Mouse (Mus musculus) neural tube, embryonic 11.5 days (tissue): ENCODE results near the gene Lgals3bp. TPM values are rescaled to one million over a fixed set of nuclear protein-coding genes. Genes with fewer than 3 reads are reported as not detected.

Source experiments
- ATAC-seq: fragments of 200-750 bp; cut with Nextera tagmentation; 2 replicates; pipeline ENCODE4 v1.8.0; 2017; ENCODE audit warnings: moderate number of reproducible peaks, mild to moderate bottlenecking, moderate TSS enrichment, moderate library complexity; ENCODE audit not compliant: insufficient read depth, low FRiP score, low TSS enrichment
- DNase-seq: peaks from one replicate; pipeline ENCODE4 v3.0.0-alpha.2; 2015; ENCODE audit warnings: low spot score
- H3K27ac ChIP-seq: fragments of 300-500 bp; sonication (generic); 2 replicates; pipeline ENCODE4 v1.5.1; 2014; ENCODE audit warnings: low read depth, mild to moderate bottlenecking, low read length
- H3K27me3 ChIP-seq: fragments of 300-500 bp; sonication (generic); 2 replicates; pipeline ENCODE4 v1.6.1; 2014; ENCODE audit warnings: mild to moderate bottlenecking, low read length, mixed read lengths; ENCODE audit not compliant: control insufficient read depth, insufficient read depth
- H3K36me3 ChIP-seq: fragments of 300-500 bp; sonication (generic); 2 replicates; pipeline ENCODE4 v1.6.1; 2014; ENCODE audit warnings: mild to moderate bottlenecking, low read length, moderate library complexity, mixed read lengths; ENCODE audit not compliant: control insufficient read depth, insufficient read depth
- H3K4me1 ChIP-seq: fragments of 300-500 bp; sonication (generic); 2 replicates; pipeline ENCODE4 v1.6.1; 2014; ENCODE audit warnings: low read length, mixed read lengths; ENCODE audit not compliant: control insufficient read depth, insufficient read depth
- H3K4me2 ChIP-seq: fragments of 300-500 bp; sonication (generic); 2 replicates; pipeline ENCODE4 v1.6.1; 2014; ENCODE audit warnings: low read depth, mild to moderate bottlenecking, moderate library complexity
- H3K4me3 ChIP-seq: fragments of 300-500 bp; sonication (generic); 2 replicates; pipeline ENCODE4 v1.5.1; 2014; ENCODE audit warnings: low read depth, low read length
- H3K9ac ChIP-seq: fragments of 300-500 bp; sonication (generic); 2 replicates; pipeline ENCODE4 v1.6.1; 2014; ENCODE audit warnings: mild to moderate bottlenecking, low read length
- H3K9me3 ChIP-seq: fragments of 300-500 bp; sonication (generic); 2 replicates; pipeline ENCODE4 v1.6.1; 2016; ENCODE audit warnings: low read length; ENCODE audit not compliant: control insufficient read depth
- WGBS: fragments of 180-500 bp; shearing (Covaris S2); extraction: QIAGEN DNeasy Blood & Tissue Kit; methylation state at CpG from one replicate; pipeline ENCODE4 v1.1.7; 2014; 5-methylcytosine and 5-hydroxymethylcytosine counted together
- polyA plus RNA-seq: library from polyadenylated mRNA; unstranded; fragments of >200 nt; fragmentation: Nextera tagmentation; extraction: Ambion mirVana; gene quantifications from 2 replicates; pipeline ENCODE4 v1.2.1, GENCODE M21; 2014

Lgals3bp gene
- polyA plus RNA-seq, 1 experiment from 2014 or later = 1.9 TPM

DNA sequence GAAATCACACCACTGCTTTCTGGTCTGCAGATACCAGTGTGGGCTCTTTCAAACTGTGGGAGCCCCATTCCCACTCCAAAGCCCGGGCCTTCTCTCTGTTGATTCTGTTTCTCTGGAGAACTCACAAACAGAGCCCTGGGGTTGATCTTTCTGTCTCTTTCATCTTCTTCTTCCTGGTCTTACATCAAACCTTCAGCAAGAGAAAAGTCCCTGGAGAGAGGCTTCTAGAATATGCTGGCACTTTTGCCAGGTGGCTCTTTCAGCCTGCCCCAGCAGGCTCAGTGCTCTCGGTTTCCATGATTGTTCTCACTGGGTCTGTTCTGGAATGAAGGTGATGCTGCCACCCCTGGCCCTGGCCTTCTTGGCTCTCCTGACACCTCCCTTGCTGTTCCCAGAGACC is 58.3 kb downstream of the Lgals3bp start:
- DNase-seq (no peak), ATAC-seq (no peak)
- Histone ChIP-seq H3K27me3 (no peaks in the 10 kb centered on the region), H3K9me3 (no peaks in the 10 kb centered on the region), H3K9ac (no peak overlapping the region), H3K27ac (no peak overlapping the region), H3K36me3 (no peaks in the 10 kb centered on the region; the same call in 1 of the 2 replicates), H3K4me3 (no peak overlapping the region), H3K4me1 (peaks cover 11% of the 10 kb centered on the region), H3K4me2 (no peak overlapping the region)
- 89% methylated on average over 2 of the region's 2 CpGs for WGBS

Other genes starting within 250 kb of the Lgals3bp start
- 15.6 and 15.8 TPM in 2 replicates for gene Cyth1, start 153.5 kb downstream of the Lgals3bp start, polyA plus RNA-seq
- gene Usp36, start 111.8 kb downstream of the Lgals3bp start, polyA plus RNA-seq = 11.5 and 14.5 TPM in 2 replicates
- 0.28 and 0.39 TPM in 2 replicates for gene Cep295nl, start 59.6 kb downstream of the Lgals3bp start, polyA plus RNA-seq
- 46.4 and 51.5 TPM in 2 replicates for gene Timp2, start 46.4 kb downstream of the Lgals3bp start, polyA plus RNA-seq
- gene Cant1, start 17.0 kb upstream of the Lgals3bp start, polyA plus RNA-seq = 27.7 and 29.4 TPM in 2 replicates
- gene C1qtnf1, start 26.1 kb upstream of the Lgals3bp start, polyA plus RNA-seq = 2.5 TPM in 2 replicates
- 6.9 and 7.0 TPM in 2 replicates for gene Engase, start 74.7 kb upstream of the Lgals3bp start, polyA plus RNA-seq